Mouse (Mus musculus) heart, postnatal 0 days (tissue): ENCODE data around the gene Mrpl38.

ENCODE experiments used
- CTCF ChIP-seq: IDR thresholded peaks from 2 replicates; pipeline ENCODE4 v1.5.1; 2016; ENCODE audit warnings: antibody characterized with exemption, control low read depth, low read depth
- EP300 ChIP-seq: IDR thresholded peaks from 2 replicates; pipeline ENCODE4 v1.6.1; 2016; ENCODE audit warnings: antibody characterized with exemption, low read depth

DNA sequence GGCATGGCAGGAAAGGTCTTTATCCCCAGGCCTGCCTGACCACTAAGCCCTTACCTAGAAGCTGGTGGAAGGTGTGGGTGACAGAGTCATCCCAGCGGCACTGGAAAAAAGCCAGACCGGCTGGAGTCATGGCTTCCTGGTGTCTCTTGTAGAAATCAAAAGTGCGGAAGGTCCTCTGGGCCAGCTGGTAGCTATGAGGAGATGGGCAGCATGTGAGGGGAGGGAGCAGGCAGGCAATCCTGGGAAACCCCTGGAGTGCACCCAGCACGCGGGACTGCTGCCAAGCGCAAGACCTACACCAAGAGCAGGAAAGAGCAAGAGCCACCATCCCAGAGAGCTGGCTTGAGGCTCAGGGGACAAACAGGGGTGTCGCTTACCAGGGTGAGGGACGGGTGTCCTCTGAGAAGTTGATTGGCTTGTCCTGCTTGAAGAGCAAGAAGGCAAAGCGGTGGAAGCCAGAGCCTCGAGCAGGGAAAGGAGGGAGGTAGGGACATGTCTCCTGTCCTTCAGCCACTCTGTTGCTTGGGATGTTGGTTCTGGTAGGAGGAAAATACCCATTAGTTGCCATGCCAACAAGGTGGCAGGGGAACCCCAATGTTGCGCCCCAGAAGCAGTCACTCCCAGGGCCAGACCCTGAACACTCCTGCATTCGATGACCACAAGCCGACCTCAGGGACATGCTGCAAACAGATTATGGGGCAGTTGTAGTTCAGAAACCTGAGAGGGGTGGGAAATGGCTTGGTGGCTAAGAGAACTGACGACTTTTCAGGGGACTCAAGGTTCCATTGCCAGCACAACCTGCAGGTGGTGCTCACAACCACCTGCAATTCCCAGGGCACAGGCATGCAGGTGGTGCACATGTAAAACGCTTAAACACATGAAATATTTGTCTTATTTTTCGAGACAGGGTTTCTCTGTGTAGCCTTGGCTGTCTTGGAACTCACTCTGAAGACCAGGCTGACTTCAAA lies 6.0 kb downstream of the Mrpl38 start:
- TF ChIP-seq CTCF (peak; percentile 23), EP300 (no peak)
